Mouse (Mus musculus): ENCODE results near the gene Lipk. TPM values are rescaled to one million over a fixed set of nuclear protein-coding genes. Genes with fewer than 3 reads are reported as not detected.
A peak's percentile ranks its signal among the peaks of the same experiment; 100 is the strongest.

The Lipk gene
- total RNA-seq (2021) = under 1 TPM in 1 of 2 experiments, not detected in 1; 0.13 TPM
- long read RNA-seq, experiment 1 = 0 reads
- long read RNA-seq, experiment 2 = 0 reads

- DNase-seq (ENCODE audit: low spot score in 2 of 2) = no peak
Measured at GRCm38 (mm10) chr19:34008002-34008401, at the start of gene Lipk. Lipk (plus strand) TSS chr19:34008290.

DNA sequence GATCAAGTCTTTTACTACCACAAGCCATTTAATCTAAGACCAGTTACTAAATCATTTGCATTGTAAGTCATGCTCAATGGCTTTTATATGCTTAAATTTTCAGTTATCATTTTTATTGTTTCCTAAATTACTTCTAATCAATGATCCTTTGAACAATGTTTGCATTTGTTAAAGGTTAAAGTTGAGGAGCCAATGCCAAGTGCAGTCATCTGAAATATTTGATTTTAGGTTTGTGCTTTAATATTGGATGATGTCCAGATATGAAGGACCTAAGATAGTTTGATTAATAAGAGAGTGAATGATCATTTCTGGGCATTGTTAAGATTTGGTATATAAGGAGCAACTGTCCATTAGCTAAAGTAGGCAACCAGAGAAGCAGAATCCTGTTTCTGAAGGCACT, 47.2 kb upstream of the Lipk start, which contains the start of gene Lipf:
TSS of gene Lipf (plus strand) at position 301 of the 400 bp plus-strand sequence.
- DNase-seq (ENCODE audit: low spot score in 2 of 2) = no peak

- DNase-seq (ENCODE audit: low spot score in 2 of 2) = peak in 1 of 2 experiments; percentile 10
Measured at GRCm38 (mm10) chr19:33979007-33979406, 29.1 kb upstream of the Lipk start.

- no peak for DNase-seq (ENCODE audit: low spot score in 2 of 2)
Measured at GRCm38 (mm10) chr19:33983043-33983442, 25.0 kb upstream of the Lipk start.

DNA sequence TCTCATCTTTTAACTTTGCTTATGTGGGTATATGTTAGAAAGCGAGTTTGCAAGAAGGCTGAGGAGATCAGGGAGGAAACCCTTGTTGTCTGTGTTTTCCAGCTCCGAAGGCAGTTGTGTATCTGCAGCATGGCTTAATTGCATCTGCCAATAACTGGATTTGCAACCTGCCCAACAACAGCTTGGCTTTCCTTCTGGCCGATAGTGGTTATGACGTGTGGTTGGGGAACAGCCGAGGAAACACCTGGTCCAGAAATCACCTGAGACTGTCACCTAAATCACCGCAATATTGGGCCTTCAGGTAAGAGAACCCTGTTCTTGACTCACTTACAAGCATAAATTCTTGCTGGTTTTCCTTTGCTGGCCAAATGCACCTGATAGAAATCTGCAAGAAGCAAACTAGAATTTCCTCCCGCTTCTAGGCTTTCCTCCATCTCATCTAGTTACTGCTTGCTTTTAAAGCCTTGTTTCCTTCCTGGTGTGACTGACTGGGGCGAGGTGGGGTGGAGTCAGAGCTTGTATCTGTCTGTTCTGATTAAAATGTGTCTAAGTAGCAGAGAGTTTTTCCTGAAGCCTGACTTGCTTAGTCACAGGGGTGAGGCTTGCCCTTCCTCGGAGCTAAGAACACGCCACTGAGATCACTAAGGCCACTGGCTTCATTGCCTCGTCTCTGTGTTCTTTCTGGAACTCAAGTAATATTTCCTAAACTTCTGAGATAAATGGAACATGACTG, 13.5 kb downstream of the Lipk start:
- DNase-seq (ENCODE audit: low spot score in 2 of 2) = no peak

DNA sequence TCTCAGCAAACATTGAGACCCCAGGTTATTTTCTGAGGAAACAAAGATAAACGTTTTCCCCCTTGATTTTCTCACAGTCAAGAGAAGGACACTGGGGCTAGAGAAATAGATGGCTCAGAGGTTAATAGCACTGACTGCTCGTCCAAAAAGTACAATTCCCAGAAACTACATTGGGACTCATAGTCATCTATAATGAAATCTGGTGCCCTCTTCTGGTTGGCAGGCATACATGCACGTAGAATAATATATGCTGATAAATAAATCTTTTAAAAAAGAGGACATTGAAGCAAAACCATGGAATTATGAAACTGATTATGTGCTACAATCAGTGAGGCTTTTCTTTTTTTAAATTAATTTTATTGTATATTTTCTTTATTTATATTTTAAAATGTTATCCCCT, 14.7 kb downstream of the Lipk start:
- DNase-seq (ENCODE audit: low spot score in 2 of 2) = no peak

- no peak for DNase-seq (ENCODE audit: low spot score in 2 of 2)
Measured at GRCm38 (mm10) chr19:34039731-34040130, 31.6 kb downstream of the Lipk start.

- peak in 1 of 2 experiments; percentile 33 for DNase-seq (ENCODE audit: low spot score in 2 of 2)
Measured at GRCm38 (mm10) chr19:34043008-34043407, 34.9 kb downstream of the Lipk start.

GRCm38 (mm10) chr19:34049371-34050039, 41.4 kb downstream of the Lipk start:
- DNase-seq (ENCODE audit: low spot score in 2 of 2) = no peak

DNA sequence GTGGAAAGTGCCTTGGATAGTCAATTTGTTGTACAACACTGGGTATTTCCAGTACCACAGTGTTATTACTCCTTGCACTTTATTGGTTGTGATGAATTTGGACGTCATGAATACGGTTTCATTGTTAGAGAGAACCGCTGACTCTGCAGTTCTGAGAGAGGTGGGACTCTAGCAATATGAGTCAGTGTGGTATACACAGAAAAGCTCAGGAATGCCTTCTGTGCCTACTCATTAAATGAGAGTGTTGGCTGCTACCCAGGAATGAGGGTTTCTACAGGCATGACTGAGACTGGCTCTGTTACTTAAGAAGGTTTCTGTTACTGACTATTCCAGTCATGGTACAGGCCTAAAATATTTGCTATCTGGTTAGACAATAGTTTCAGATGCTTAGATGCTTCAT, 43.4 kb downstream of the Lipk start:
- DNase-seq (ENCODE audit: low spot score in 2 of 2) = no peak

DNA sequence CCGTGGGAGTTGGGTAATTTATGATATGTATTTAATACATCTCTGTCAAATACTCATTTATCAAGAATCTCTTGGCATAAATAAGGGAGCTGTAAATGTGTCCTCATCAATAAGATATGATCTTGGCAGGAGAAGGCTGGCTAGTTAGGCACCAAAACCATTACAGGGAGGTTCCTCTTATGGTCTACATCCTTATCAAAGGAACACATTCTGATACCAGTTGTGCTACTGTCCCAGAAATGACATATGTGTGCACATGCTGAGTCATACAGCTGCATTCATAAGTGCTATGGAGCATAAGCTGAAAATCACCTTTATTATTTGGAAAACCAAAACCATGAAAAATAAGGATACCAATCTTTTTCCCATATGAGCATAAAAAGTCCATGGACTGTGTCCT, 55.5 kb downstream of the Lipk start:
- no peak for DNase-seq (ENCODE audit: low spot score in 2 of 2)

DNA sequence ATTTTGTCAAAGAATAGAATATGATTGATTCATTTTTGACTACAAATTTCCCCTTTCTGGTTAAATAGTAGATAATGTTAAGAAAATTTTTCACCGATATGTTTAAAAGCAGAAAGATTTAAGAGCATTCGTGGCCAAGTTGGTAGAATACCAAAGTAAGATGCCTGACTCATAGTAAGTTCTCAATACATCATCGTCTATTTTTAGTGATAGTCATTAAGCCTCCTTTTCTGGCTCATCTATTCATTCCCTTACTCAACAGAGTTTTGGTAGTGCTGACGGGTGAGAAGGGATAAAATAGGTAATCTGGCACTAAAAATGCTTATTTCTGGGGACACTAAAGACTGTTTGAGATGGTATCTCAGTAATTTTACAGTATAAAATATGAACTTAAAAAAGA, 56.0 kb downstream of the Lipk start:
- no peak for DNase-seq (ENCODE audit: low spot score in 2 of 2)

- DNase-seq (ENCODE audit: low spot score in 2 of 2) = peak in 1 of 2 experiments; percentile 4
Measured at GRCm38 (mm10) chr19:34066779-34067472, 58.8 kb downstream of the Lipk start, which contains the start of gene Lipn. Lipn (plus strand) TSS chr19:34067358.

DNA sequence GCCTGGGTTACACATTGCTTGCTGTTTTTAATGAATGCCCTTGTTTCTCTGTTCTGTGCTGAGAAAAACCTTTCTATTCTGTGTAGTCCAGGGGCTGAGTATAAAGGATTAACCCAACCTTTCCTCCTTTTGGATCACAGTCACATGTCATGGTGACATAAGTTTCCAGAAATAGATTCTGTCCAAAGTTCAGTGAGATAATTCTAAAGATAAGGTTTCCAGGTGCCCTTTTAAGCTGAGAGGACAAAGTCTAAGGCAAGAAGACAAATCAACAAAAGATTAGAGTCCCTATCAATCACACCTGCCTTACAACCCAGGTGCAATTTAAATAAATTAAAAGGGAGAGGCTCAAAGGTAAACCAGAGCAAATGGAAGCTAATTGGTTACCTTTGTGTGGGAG, 66.1 kb downstream of the Lipk start:
- DNase-seq (ENCODE audit: low spot score in 2 of 2) = no peak

DNA sequence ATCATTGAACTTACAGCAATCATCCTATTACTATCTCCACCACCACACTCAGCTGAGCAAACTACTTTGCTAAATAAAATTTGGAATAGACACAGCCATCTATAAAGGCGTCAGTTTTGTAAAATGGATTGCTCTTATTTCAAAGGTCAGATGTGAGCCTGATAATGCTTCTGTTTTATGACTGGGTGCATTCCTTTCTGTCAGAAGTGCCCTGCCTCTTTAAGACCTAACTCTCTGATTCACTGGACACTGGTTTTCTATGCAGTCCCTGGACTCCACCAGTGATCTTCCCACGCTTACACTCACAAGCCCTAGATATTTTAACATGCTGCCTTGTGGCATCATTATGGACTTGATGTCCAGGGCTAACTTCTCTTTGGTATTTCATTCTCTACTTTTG, 70.0 kb downstream of the Lipk start:
- DNase-seq (ENCODE audit: low spot score in 2 of 2) = no peak

DNA sequence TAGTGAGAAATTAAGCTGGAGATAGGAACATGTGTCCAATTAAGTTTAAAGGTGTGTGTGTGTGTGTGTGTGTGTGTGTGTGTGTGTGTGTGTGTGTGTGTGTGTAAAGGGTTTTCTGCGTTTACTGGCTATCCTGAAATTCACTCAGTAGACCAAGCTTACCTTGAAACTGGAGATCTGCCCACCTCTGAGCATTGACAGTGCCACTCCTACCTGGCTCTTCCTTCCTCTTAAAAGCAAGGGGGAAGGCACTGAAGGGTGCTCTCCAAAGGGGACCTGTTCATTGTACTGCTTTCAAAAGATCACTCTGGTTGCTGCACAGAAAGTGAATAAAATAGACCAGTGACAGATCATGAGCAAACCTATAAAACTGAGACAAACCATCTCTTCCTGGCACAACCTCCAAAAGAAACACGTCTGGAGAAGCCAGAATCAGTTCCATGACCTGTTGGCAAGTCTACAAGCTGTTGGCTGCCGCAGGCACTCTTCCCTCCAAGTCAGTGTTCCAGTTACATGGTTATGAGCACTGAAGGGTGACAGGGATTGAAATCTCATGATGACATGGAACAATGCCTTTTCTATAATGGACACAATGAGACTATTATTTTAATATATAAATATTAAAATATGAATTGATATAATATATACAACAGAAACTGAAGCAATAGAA, 81.1 kb downstream of the Lipk start:
- no peak for DNase-seq (ENCODE audit: low spot score in 2 of 2)

DNA sequence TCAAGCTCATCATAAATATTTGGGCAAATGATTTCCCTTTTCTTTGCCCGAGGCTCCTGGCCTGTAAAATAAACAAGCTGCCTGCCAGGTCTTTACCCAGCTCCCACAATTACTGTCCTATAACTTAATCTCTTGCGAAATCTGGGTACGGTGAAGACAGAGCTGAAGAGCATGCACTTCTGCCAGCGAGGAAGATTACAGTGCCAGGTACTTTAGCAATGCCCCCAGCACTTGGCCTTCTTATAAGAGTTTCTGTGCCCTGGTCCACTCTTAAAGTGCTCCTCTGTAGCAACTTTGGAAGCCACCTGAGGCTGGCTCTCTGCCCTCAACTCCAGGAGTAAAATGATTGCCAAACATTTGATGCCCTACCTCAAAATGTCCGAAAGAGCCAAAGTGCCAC, 87.3 kb downstream of the Lipk start:
- DNase-seq (ENCODE audit: low spot score in 2 of 2) = no peak

- no peak for DNase-seq (ENCODE audit: low spot score in 2 of 2)
Measured at GRCm38 (mm10) chr19:34096228-34096627, 88.1 kb downstream of the Lipk start.
